Mouse (Mus musculus) testis, adult 2 months (tissue): ENCODE measurements around the gene Amer2.

ENCODE experiments used
- CTCF ChIP-seq: fragments of 200-500 bp; IDR thresholded peaks from 2 replicates; pipeline ENCODE4 v1.5.1; 2012; ENCODE audit warnings: low read depth, mild to moderate bottlenecking, inconsistent platforms, low read length, moderate library complexity; ENCODE audit not compliant: control insufficient read depth, insufficient read depth, insufficient replicate concordance
- POLR2A ChIP-seq: fragments of 200-500 bp; IDR thresholded peaks from 2 replicates; pipeline ENCODE4 v1.6.1; 2012; ENCODE audit warnings: low read depth, mild to moderate bottlenecking, inconsistent platforms, low read length, moderate library complexity; ENCODE audit not compliant: control insufficient read depth

- TF ChIP-seq CTCF (no peak), POLR2A (no peak)
Observed at GRCm38 (mm10) chr14:60397321-60397720, 24.3 kb downstream of the Amer2 start.
